Mouse (Mus musculus) hematopoietic stem cell, adult 5-6 weeks (primary cell): ENCODE results near the gene Fus. TPM values are rescaled to one million over a fixed set of nuclear protein-coding genes. Genes with fewer than 3 reads are reported as not detected.
A peak's percentile ranks its signal among the peaks of the same experiment; 100 is the strongest.

Experiments used
- ATAC-seq, 2 experiments: fragments of 125-278 bp in 1 of 2; replicated peaks in 1 of 2; 2 replicates each; pipeline ENCODE4 v1.8.0; 2016 to 2017; ENCODE audit warnings: inconsistent platforms in 2 of 2, mild to moderate bottlenecking in 2 of 2, moderate number of reproducible peaks in 2 of 2, low read depth in 1 of 2, moderate TSS enrichment in 1 of 2; ENCODE audit not compliant: low FRiP score in 2 of 2, poor library complexity in 2 of 2, severe bottlenecking in 2 of 2, insufficient read depth in 1 of 2, low TSS enrichment in 1 of 2
- total RNA-seq: library from RNA; stranded (forward); fragments of 172-1452, 232-1000 nt; gene quantifications from 2 replicates; pipeline ENCODE4 v1.2.3, GENCODE M21; 2017

Gene Fus
- total RNA-seq, 1 experiment from 2014 or later: 98.3 TPM

- 0 out of 4 replicates have a peak, but pooled peaks of 1 of the 2 experiments have one; percentile 12 for ATAC-seq
These were observed 55.7 kb downstream of the Fus start for GRCm38 (mm10) chr7:128022974-128023373.

- ATAC-seq: no peak
These were observed 56.3 kb downstream of the Fus start for GRCm38 (mm10) chr7:128023565-128023964.

- no peak for ATAC-seq
These were observed 57.1 kb downstream of the Fus start for GRCm38 (mm10) chr7:128024364-128024763.

DNA sequence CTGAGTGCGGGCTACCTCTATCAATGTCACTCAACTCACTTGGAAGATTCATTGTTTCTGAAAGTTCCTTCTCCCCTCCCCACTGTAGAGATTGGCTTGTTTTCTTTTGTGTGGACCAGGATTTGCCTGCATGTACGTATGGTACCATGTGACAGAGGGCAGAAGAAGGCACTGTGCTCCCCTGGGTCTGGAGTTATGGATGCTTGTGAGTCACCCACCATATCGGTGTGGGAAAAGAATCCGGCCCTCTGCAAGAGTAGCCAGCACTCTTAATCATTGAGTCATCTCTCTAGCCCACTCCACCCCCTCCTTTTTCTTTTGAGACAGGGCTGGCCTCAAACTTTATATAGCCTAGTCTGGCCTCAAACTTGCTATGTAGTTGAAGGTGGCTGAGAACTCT, 57.7 kb downstream of the Fus start:
- ATAC-seq: no peak

- peak in 1 of 2 experiments; percentile 56; a peak in 2 of 4 replicates for ATAC-seq
These were observed 58.1 kb downstream of the Fus start for GRCm38 (mm10) chr7:128025381-128025780.

GRCm38 (mm10) chr7:128031403-128031976, 64.2 kb downstream of the Fus start:
- ATAC-seq: no peak

DNA sequence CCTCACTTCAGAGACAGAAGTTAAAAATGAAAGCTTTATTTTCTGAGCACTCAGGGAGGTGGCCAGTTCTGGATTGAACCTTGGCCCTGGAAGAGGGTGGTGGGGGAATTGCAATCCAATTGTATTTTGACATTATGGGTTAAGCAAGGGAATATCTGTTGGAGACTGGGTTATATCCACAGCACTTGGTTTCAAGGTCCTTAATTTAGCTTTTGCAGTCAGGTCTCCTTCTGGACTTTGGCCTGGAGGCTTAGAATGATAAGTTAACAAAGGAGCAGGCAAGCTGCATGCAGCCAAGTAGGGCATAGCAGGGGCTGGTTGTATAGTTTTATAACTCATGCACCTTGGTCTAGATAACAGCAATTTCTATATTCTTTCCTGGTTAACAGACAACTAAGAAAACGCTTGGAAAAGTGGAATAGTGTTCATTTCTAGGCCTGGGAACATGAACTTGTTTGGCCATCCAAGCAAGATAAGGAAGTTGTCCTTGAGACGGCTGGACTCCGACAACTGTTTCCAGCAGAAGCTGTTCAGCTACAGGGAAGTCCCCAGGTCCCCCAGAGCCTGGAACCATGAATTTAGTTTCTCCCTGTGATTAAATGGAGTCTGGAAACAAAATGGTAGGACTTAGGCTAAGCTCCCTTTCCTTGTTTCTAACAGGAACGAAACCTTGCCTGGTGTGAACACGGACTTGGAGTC, 65.2 kb downstream of the Fus start:
- no peak for ATAC-seq

- ATAC-seq: no peak
These were observed 65.7 kb downstream of the Fus start for GRCm38 (mm10) chr7:128032989-128033293.

DNA sequence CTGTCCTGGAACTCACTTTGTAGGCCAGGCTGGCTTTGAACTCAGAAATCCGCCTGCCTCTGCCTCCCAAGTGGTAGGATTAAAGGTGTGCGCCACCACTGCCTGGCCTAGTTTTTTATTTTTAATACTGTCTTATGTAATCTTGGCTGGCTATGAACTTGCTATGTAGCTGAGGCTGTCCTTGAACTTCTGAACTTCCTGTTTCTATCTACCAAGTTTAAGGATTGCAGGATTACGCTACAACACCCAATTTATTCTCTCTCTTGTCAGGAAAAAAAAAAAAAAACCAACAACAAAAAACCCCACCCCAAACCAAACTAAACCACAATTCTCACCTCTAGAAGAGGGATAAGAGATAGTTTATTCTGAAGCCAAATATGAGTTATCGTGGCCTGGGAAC, 66.4 kb downstream of the Fus start:
- ATAC-seq: no peak

Other genes with a start within 250 kb of the Fus start
- gene Ctf2, start 235.3 kb upstream of the Fus start, total RNA-seq: not detected in 2 replicates
- 15.1 and 18.5 TPM in 2 replicates for gene Fbxl19, start 222.9 kb upstream of the Fus start, total RNA-seq
- 25.3 and 34.4 TPM in 2 replicates for gene Orai3, start 197.6 kb upstream of the Fus start, total RNA-seq
- 12.4 and 15.2 TPM in 2 replicates for gene Setd1a, start 190.8 kb upstream of the Fus start, total RNA-seq
- not detected in 2 replicates for gene Gm49388, start 181.8 kb upstream of the Fus start, total RNA-seq
- gene Hsd3b7, start 166.9 kb upstream of the Fus start, total RNA-seq: 30.2 and 35.6 TPM in 2 replicates
- 47.1 and 82.4 TPM in 2 replicates for gene Stx4a, start 143.2 kb upstream of the Fus start, total RNA-seq
- 0.40 and 1.6 TPM in 2 replicates for gene Stx1b, start 142.9 kb upstream of the Fus start, total RNA-seq
- 44.5 and 50.2 TPM in 2 replicates for gene Zfp646, start 91.2 kb upstream of the Fus start, total RNA-seq
- gene Zfp668, start 90.6 kb upstream of the Fus start, total RNA-seq: 5.4 and 7.0 TPM in 2 replicates
- gene Prss53, start 76.5 kb upstream of the Fus start, total RNA-seq: 0.94 TPM in 1 of 2 replicates, not detected in the other
- gene Gm21974, start 72.0 kb upstream of the Fus start, total RNA-seq: not detected in 2 replicates
- 31.1 and 40.5 TPM in 2 replicates for gene Vkorc1, start 71.8 kb upstream of the Fus start, total RNA-seq
- 37.4 and 44.7 TPM in 2 replicates for gene Bckdk, start 63.4 kb upstream of the Fus start, total RNA-seq
- 42.5 and 48.2 TPM in 2 replicates for gene Kat8, start 54.9 kb upstream of the Fus start, total RNA-seq
- not detected in 2 replicates for gene Prss8, start 37.4 kb upstream of the Fus start, total RNA-seq
- gene Prss36, start 20.7 kb upstream of the Fus start, total RNA-seq: 1.2 and 2.3 TPM in 2 replicates
- gene Pycard, start 26.4 kb downstream of the Fus start, total RNA-seq: 16.9 and 21.1 TPM in 2 replicates
- gene Trim72, start 36.5 kb downstream of the Fus start, total RNA-seq: not detected in 2 replicates
- 29.7 and 53.4 TPM in 2 replicates for gene Itgam, start 95.2 kb downstream of the Fus start, total RNA-seq
- 0.56 TPM in 1 of 2 replicates, not detected in the other for gene Gm49368, start 95.2 kb downstream of the Fus start, total RNA-seq
- gene Itgax, start 162.1 kb downstream of the Fus start, total RNA-seq: 1.3 and 2.4 TPM in 2 replicates
- gene Itgad, start 186.9 kb downstream of the Fus start, total RNA-seq: 0.63 and 0.69 TPM in 2 replicates
- 4.1 and 4.7 TPM in 2 replicates for gene Cox6a2, start 238.9 kb downstream of the Fus start, total RNA-seq